Mouse (Mus musculus): ENCODE measurements around the gene Ppm1l. TPM values are rescaled to one million over a fixed set of nuclear protein-coding genes. Genes with fewer than 3 reads are reported as not detected.

Ppm1l gene
- polyA plus RNA-seq, 1 experiment from 2014 or later = 6.3 TPM

GRCm38 (mm10) chr3:69454330-69454729, 137.7 kb downstream of the Ppm1l start:
- no peaks in the 10 kb centered on the region for H3K27me3 ChIP-seq (ENCODE audit: insufficient read depth, low read length)
- no peaks in the 10 kb centered on the region for H3K4me1 ChIP-seq (ENCODE audit: insufficient read depth)
- H3K9ac ChIP-seq = no peak overlapping the region
- no peak overlapping the region for H3K4me3 ChIP-seq (ENCODE audit: low read depth, low read length)
- no peak overlapping the region for H3K4me2 ChIP-seq
- no peak for TF ChIP-seq CTCF (IDR thresholded peaks at IDR 0.05; ENCODE audit: low read depth)
- ATAC-seq (ENCODE audit: insufficient read depth) (no peak), DNase-seq (no peak)
- 77% methylated on average over 3 of the region's 3 CpGs for WGBS
- no peaks in the 10 kb centered on the region for H3K9me3 ChIP-seq (ENCODE audit: low read depth, low read length)
- no peaks in the 10 kb centered on the region for H3K36me3 ChIP-seq (ENCODE audit: insufficient read depth)
- no peak overlapping the region for H3K27ac ChIP-seq (ENCODE audit: low read depth)

DNA sequence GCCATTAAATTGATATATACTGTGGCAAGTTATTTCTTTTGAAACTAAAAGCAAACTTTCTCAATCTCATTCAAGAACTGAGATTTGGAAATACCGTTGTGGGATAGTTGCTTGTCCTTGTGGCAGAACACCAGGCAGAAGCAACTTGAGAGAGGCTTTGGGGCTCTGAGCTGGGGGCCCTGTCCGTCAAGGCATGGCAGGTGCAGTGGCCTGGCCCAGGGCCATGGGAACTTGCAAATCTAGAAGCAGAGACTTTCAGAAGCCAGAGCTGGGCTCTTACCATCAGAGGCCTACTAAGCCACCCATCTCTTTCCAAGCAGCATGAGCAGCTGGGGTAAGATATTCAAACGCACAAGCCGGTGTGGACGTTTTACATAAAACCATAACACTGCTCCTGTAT, 139.4 kb downstream of the Ppm1l start:
- no peak for ATAC-seq (ENCODE audit: insufficient read depth)
- WGBS = 89% methylated on average over 5 of the region's 5 CpGs
- no peaks in the 10 kb centered on the region for H3K27me3 ChIP-seq (ENCODE audit: insufficient read depth, low read length)
- no peak for TF ChIP-seq CTCF (IDR thresholded peaks at IDR 0.05; ENCODE audit: low read depth)
- H3K36me3 ChIP-seq (ENCODE audit: insufficient read depth) = no peaks in the 10 kb centered on the region
- no peak overlapping the region for H3K9ac ChIP-seq
- no peaks in the 10 kb centered on the region for H3K4me1 ChIP-seq (ENCODE audit: insufficient read depth)
- no peaks in the 10 kb centered on the region for H3K9me3 ChIP-seq (ENCODE audit: low read depth, low read length)
- no peak overlapping the region for H3K4me2 ChIP-seq
- DNase-seq = no peak
- no peak overlapping the region for H3K27ac ChIP-seq (ENCODE audit: low read depth)
- H3K4me3 ChIP-seq (ENCODE audit: low read depth, low read length) = no peak overlapping the region

- H3K9me3 ChIP-seq (ENCODE audit: low read depth, low read length) = no peaks in the 10 kb centered on the region
- no peaks in the 10 kb centered on the region for H3K4me1 ChIP-seq (ENCODE audit: insufficient read depth)
- WGBS = 77% methylated on average over 6 of the region's 6 CpGs
- ATAC-seq (ENCODE audit: insufficient read depth) (no peak), DNase-seq (no peak)
- no peak for TF ChIP-seq CTCF (IDR thresholded peaks at IDR 0.05; ENCODE audit: low read depth)
- no peak overlapping the region for H3K4me2 ChIP-seq
- no peak overlapping the region for H3K9ac ChIP-seq
- no peaks in the 10 kb centered on the region for H3K36me3 ChIP-seq (ENCODE audit: insufficient read depth)
- no peak overlapping the region for H3K27ac ChIP-seq (ENCODE audit: low read depth)
- no peaks in the 10 kb centered on the region for H3K27me3 ChIP-seq (ENCODE audit: insufficient read depth, low read length)
- no peak overlapping the region for H3K4me3 ChIP-seq (ENCODE audit: low read depth, low read length)
Measured at GRCm38 (mm10) chr3:69458756-69459155, 142.1 kb downstream of the Ppm1l start.

DNA sequence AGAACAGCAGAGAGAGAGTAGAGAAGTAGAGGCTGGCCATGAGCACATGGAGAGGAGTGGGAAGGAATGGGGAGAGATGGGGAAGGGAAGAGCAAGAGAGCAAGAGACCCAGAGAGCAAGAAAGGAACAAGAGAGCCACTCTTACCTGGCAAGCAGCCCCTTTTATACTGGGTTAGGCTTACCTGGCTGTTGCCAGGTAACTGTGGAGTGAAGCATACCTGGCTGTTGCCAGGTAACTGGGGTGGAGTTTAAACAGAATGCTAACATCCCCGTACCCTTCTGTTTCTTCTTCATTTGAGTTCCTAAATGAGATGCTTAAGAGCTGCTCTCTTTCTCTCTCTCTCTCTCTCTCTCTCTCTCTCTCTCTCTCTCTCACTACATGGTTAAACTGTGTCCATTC, 145.3 kb downstream of the Ppm1l start:
- ATAC-seq (ENCODE audit: insufficient read depth) (no peak), DNase-seq (peak; percentile 40)
- Histone ChIP-seq H3K27ac (ENCODE audit: low read depth) (no peak overlapping the region), H3K9ac (no peak overlapping the region), H3K4me2 (no peak overlapping the region), H3K27me3 (ENCODE audit: insufficient read depth, low read length) (no peaks in the 10 kb centered on the region), H3K4me3 (ENCODE audit: low read depth, low read length) (no peak overlapping the region), H3K36me3 (ENCODE audit: insufficient read depth) (no peaks in the 10 kb centered on the region), H3K4me1 (ENCODE audit: insufficient read depth) (no peaks in the 10 kb centered on the region), H3K9me3 (ENCODE audit: low read depth, low read length) (no peaks in the 10 kb centered on the region)
- TF ChIP-seq CTCF (IDR thresholded peaks at IDR 0.05; ENCODE audit: low read depth) = no peak
- WGBS = 50% methylated on average over 1 of the region's 1 CpGs

- no peaks in the 10 kb centered on the region for H3K9me3 ChIP-seq (ENCODE audit: low read depth, low read length)
Measured at GRCm38 (mm10) chr3:69465751-69466150, 149.1 kb downstream of the Ppm1l start.

GRCm38 (mm10) chr3:69468280-69469008, 151.8 kb downstream of the Ppm1l start:
- no peak for DNase-seq
- TF ChIP-seq CTCF (IDR thresholded peaks at IDR 0.05; ENCODE audit: low read depth) = no peak
- ATAC-seq (ENCODE audit: insufficient read depth) = no peak
- H3K27me3 ChIP-seq (ENCODE audit: insufficient read depth, low read length) = no peaks in the 10 kb centered on the region
- no peak overlapping the region for H3K9ac ChIP-seq
- H3K4me1 ChIP-seq (ENCODE audit: insufficient read depth) = no peaks in the 10 kb centered on the region
- H3K9me3 ChIP-seq (ENCODE audit: low read depth, low read length) = no peaks in the 10 kb centered on the region
- 37% methylated on average over 9 of the region's 9 CpGs for WGBS
- H3K4me3 ChIP-seq (ENCODE audit: low read depth, low read length) = no peak overlapping the region
- no peaks in the 10 kb centered on the region for H3K36me3 ChIP-seq (ENCODE audit: insufficient read depth)
- H3K27ac ChIP-seq (ENCODE audit: low read depth) = no peak overlapping the region
- H3K4me2 ChIP-seq = no peak overlapping the region

More at GRCm38 (mm10) chr3:69465751-69466150, 149.1 kb downstream of the Ppm1l start:
- Histone ChIP-seq H3K9ac (no peak overlapping the region), H3K27me3 (ENCODE audit: insufficient read depth, low read length) (no peaks in the 10 kb centered on the region), H3K4me3 (ENCODE audit: low read depth, low read length) (no peak overlapping the region), H3K4me2 (no peak overlapping the region), H3K36me3 (ENCODE audit: insufficient read depth) (no peaks in the 10 kb centered on the region), H3K4me1 (ENCODE audit: insufficient read depth) (no peaks in the 10 kb centered on the region), H3K27ac (ENCODE audit: low read depth) (no peak overlapping the region)
- WGBS = 85% methylated on average over 4 of the region's 4 CpGs
- ATAC-seq (ENCODE audit: insufficient read depth) (no peak), DNase-seq (no peak)
- TF ChIP-seq CTCF (IDR thresholded peaks at IDR 0.05; ENCODE audit: low read depth) = no peak

DNA sequence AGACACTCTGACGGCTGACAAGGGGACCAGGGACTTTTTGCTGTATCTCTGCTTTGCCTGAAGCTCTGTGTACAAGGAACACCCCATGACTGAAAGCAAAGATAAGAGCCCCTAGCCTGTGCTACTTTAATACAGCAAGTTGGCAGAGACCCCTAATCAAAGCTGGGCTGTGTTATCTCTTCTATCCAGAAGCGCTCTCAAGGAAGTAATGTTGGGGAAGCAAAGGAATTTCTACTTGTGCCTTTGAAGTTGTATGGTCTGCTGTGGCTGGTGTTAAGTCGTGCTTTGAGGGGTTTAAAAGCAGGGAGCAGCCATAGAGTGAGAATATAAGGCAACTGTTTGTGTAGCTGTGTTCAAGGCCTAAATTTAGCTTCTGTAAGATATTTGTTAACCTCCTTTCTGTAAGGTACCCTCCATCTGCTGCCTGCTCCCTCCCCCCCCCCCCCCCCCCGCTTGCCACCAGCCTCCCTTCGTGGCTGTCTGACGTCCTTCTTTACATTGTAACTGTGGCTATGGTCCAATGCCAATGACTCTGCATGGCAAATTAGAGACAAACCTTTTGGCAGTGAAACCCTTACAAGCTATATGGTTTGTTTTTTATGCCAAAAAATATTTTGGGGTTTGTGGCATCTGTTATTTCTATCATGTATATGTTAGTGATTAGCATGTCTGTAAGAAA, 152.9 kb downstream of the Ppm1l start:
- 23% methylated on average over 6 of the region's 6 CpGs for WGBS
- TF ChIP-seq CTCF (IDR thresholded peaks at IDR 0.05; ENCODE audit: low read depth) = no peak
- no peak overlapping the region for H3K9ac ChIP-seq
- no peaks in the 10 kb centered on the region for H3K36me3 ChIP-seq (ENCODE audit: insufficient read depth)
- ATAC-seq (ENCODE audit: insufficient read depth) (peak; percentile 76), DNase-seq (peak; percentile 37)
- H3K9me3 ChIP-seq (ENCODE audit: low read depth, low read length) = no peaks in the 10 kb centered on the region
- H3K4me3 ChIP-seq (ENCODE audit: low read depth, low read length) = no peak overlapping the region
- H3K4me1 ChIP-seq (ENCODE audit: insufficient read depth) = no peaks in the 10 kb centered on the region
- no peaks in the 10 kb centered on the region for H3K27me3 ChIP-seq (ENCODE audit: insufficient read depth, low read length)
- no peak overlapping the region for H3K27ac ChIP-seq (ENCODE audit: low read depth)
- no peak overlapping the region for H3K4me2 ChIP-seq

All from lung, embryonic 14.5 days (tissue).